Mouse (Mus musculus) embryonic facial prominence, embryonic 15.5 days (tissue): ENCODE measurements around the gene Btrc. TPM values are rescaled to one million over a fixed set of nuclear protein-coding genes. Genes with fewer than 3 reads are reported as not detected.

Experiments used
- ATAC-seq: fragments of 200-750 bp; cut with Nextera tagmentation; 2 replicates; pipeline ENCODE4 v1.8.0; 2017; ENCODE audit warnings: low read depth, moderate TSS enrichment; ENCODE audit not compliant: insufficient number of reproducible peaks, low FRiP score, low TSS enrichment
- H3K27ac ChIP-seq: fragments of 300-500 bp; sonication (generic); replicated peaks from 2 replicates; pipeline ENCODE4 v1.5.1; 2015; ENCODE audit warnings: mild to moderate bottlenecking, inconsistent platforms
- H3K27me3 ChIP-seq: fragments of 300-500 bp; sonication (generic); 2 replicates; pipeline ENCODE4 v1.6.1; 2015; ENCODE audit warnings: inconsistent platforms
- H3K36me3 ChIP-seq: fragments of 300-500 bp; sonication (generic); 2 replicates; pipeline ENCODE4 v1.6.1; 2015; ENCODE audit warnings: mild to moderate bottlenecking, inconsistent platforms
- H3K4me1 ChIP-seq: fragments of 300-500 bp; sonication (generic); 2 replicates; pipeline ENCODE4 v1.6.1; 2015; ENCODE audit warnings: inconsistent platforms
- H3K4me2 ChIP-seq: fragments of 300-500 bp; sonication (generic); replicated peaks from 2 replicates; pipeline ENCODE4 v1.6.1; 2015; ENCODE audit warnings: mild to moderate bottlenecking, inconsistent platforms
- H3K4me3 ChIP-seq: fragments of 300-500 bp; sonication (generic); replicated peaks from 2 replicates; pipeline ENCODE4 v1.5.1; 2015; ENCODE audit warnings: mild to moderate bottlenecking, inconsistent platforms
- H3K9ac ChIP-seq: fragments of 300-500 bp; sonication (generic); 2 replicates; pipeline ENCODE4 v1.6.1; 2015; ENCODE audit warnings: inconsistent platforms
- H3K9me3 ChIP-seq: fragments of 300-500 bp; sonication (generic); replicated peaks from 2 replicates; pipeline ENCODE4 v1.6.1; 2016; ENCODE audit warnings: inconsistent platforms
- WGBS: fragments of 180-500 bp; shearing (Covaris S2); methylation state at CpG from one replicate; pipeline ENCODE4 v1.1.7; 2015; 5-methylcytosine and 5-hydroxymethylcytosine counted together
- polyA plus RNA-seq: library from polyadenylated mRNA; unstranded; fragments of >200 nt; fragmentation: Nextera tagmentation; extraction: Ambion mirVana; gene quantifications from 2 replicates; pipeline ENCODE4 v1.2.1, GENCODE M21; 2015

Gene Btrc
- polyA plus RNA-seq, 1 experiment from 2014 or later, result 48.4 TPM

DNA sequence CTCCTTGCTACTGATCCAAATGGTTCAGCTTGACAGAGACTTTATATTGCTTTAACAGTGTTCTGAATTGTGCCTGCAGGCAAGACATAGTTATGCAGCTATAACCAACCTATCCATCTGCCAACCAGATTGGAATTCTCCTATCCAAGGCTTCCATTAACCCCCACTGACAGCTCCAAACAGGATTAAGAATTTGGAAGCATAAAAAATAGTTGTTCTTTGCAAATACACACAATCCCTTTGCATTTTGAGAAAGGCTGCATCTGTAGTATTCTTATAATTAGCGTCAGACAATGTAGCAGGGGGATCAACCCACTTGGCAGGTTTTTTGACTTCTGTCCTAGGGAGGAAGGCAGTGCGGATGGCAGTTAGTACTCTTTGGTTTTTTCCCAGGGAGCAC, 83.7 kb downstream of the Btrc start:
- Histone ChIP-seq H3K4me2 (no peak overlapping the region), H3K4me1 (peaks cover 11% of the 10 kb centered on the region), H3K9me3 (no peaks in the 10 kb centered on the region), H3K9ac (no peak overlapping the region), H3K27me3 (no peaks in the 10 kb centered on the region), H3K4me3 (no peak overlapping the region), H3K27ac (no peak overlapping the region), H3K36me3 (no peaks in the 10 kb centered on the region)
- 35% methylated on average over 2 of the region's 2 CpGs for WGBS
- ATAC-seq, result no peak

DNA sequence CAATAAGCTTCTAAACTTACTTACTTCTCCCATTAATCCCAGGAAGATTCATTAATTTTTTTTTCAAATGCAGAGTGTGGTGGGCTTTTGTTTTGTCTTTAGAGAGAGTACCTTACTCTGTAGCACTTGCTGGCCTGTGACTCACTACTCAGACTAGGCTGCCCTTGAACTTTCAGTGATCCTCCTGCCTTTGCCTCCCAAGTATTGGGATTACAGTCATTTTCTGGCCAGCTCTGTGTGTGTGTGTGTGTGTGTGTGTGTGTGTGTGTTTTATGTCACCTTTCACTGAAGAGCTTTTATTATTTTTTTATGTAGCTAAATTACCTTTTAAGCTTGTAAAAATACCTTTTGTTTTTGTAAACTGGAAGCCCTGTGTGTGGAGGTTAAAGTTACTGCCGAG, 84.4 kb downstream of the Btrc start:
- H3K36me3 ChIP-seq, result no peaks in the 10 kb centered on the region
- H3K9ac ChIP-seq, result no peak overlapping the region
- 86% methylated on average over 1 of the region's 1 CpGs for WGBS
- H3K27ac ChIP-seq, result no peak overlapping the region
- no peak for ATAC-seq
- no peaks in the 10 kb centered on the region for H3K27me3 ChIP-seq
- no peak overlapping the region for H3K4me3 ChIP-seq
- H3K4me1 ChIP-seq, result peaks cover 11% of the 10 kb centered on the region
- no peaks in the 10 kb centered on the region for H3K9me3 ChIP-seq
- H3K4me2 ChIP-seq, result no peak overlapping the region

GRCm38 (mm10) chr19:45454391-45454790, 90.9 kb downstream of the Btrc start:
- no peaks in the 10 kb centered on the region for H3K36me3 ChIP-seq
- WGBS, result 97% methylated on average over 3 of the region's 3 CpGs
- H3K27ac ChIP-seq, result no peak overlapping the region
- no peaks in the 10 kb centered on the region for H3K27me3 ChIP-seq
- H3K9me3 ChIP-seq, result no peaks in the 10 kb centered on the region
- H3K4me2 ChIP-seq, result no peak overlapping the region
- no peak for ATAC-seq
- no peak overlapping the region for H3K4me3 ChIP-seq
- no peak overlapping the region for H3K9ac ChIP-seq
- H3K4me1 ChIP-seq, result no peaks in the 10 kb centered on the region

GRCm38 (mm10) chr19:45456896-45457295, 93.4 kb downstream of the Btrc start:
- Histone ChIP-seq H3K4me3 (no peak overlapping the region), H3K9ac (no peak overlapping the region), H3K4me2 (no peak overlapping the region), H3K36me3 (no peaks in the 10 kb centered on the region), H3K27ac (no peak overlapping the region), H3K4me1 (no peaks in the 10 kb centered on the region), H3K27me3 (no peaks in the 10 kb centered on the region), H3K9me3 (no peaks in the 10 kb centered on the region)
- 82% methylated on average over 7 of the region's 7 CpGs for WGBS
- no peak for ATAC-seq

GRCm38 (mm10) chr19:45458702-45459101, 95.2 kb downstream of the Btrc start:
- no peaks in the 10 kb centered on the region for H3K4me1 ChIP-seq
- WGBS, result 55% methylated on average over 7 of the region's 7 CpGs
- no peak overlapping the region for H3K9ac ChIP-seq
- no peaks in the 10 kb centered on the region for H3K36me3 ChIP-seq
- H3K27me3 ChIP-seq, result no peaks in the 10 kb centered on the region
- no peak for ATAC-seq
- H3K4me3 ChIP-seq, result no peak overlapping the region
- no peak overlapping the region for H3K27ac ChIP-seq
- no peak overlapping the region for H3K4me2 ChIP-seq
- H3K9me3 ChIP-seq, result no peaks in the 10 kb centered on the region

DNA sequence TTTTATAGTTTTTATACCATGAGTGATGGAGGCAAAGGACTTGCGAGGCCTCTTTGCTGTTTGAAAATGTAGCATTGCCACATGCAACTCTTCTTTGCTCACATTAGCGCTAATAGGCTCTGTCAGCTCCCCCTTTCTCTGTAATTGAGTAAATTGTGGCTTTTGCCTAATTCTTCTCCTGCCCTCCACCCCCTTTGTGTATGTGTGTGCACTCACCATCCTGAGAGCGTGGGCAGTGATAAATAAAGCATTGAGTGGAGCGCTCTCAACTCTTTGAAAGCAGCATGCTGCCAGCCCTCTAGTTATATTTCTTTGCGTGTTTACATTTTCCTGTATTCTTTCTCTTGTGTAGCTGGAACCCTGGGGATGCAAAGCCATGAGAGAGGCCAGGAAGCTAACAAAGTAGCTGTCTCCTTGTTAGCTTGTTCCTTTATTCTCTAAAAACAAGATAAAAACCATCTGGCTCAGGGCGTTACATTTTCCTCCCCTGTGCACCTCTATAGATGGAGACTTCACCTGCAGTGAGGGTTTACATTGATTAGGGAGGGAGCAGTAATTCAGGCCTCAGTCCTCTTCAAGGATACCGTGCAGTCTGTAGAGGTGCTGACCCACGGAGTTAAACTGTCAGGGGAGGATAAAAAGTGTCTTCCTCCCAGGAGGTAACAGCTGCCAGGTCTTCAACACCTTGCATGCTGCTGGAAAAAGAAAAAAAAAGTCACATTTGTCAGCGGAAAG, 96.6 kb downstream of the Btrc start:
- Histone ChIP-seq H3K4me2 (no peak overlapping the region), H3K36me3 (no peaks in the 10 kb centered on the region), H3K27me3 (no peaks in the 10 kb centered on the region), H3K9me3 (no peaks in the 10 kb centered on the region), H3K9ac (no peak overlapping the region), H3K4me1 (no peaks in the 10 kb centered on the region), H3K27ac (no peak overlapping the region), H3K4me3 (no peak overlapping the region)
- WGBS, result 64% methylated on average over 9 of the region's 9 CpGs
- no peak for ATAC-seq

DNA sequence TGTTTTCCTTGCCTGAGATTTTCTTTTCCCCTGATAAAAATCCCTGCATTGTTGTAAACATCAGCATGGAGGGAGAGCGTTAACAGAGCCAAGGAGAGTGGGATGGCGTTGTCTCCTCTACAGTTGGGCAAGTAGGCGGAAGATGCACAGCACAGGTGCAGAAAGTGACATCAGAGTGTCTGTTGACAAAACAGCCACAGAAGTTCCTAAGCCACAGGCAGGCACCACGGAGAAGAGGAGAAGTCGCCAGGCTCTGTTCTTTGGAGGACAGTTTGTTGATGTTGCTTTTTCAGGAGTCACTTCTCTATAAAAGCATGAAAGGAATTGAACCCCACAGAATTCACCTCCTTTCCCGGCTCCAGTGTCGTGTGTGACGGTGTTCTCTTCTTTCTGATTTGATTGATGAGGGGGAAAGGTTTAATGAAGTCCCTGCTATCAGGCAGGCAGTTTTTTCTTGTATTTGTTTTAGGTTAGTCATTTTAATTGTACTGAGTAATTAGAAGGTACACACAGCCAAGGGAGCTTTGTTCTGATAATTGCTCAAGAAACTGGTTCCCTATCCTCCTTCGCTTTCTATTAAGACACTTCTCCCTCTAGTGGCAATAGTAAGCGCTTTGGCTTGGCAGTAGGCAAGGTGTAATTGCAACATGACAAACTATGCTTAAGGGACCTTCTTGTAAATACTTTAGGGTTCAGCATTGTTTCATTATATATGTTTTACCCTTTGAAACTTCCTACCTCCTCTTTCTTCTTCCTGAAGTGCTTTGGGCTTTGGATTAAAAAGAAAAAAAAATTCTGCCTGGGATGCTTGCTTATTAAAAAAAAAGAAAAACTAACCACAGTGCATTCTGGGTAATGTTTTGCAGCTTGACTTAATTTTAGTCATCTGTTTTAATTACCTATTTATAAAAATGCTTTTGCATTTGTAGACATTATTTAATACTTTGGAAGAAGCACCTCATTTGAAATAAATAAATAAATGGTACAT, 97.5 kb downstream of the Btrc start:
- Histone ChIP-seq H3K9me3 (no peaks in the 10 kb centered on the region), H3K36me3 (no peaks in the 10 kb centered on the region)
- WGBS, result 63% methylated on average over 10 of the region's 10 CpGs

GRCm38 (mm10) chr19:45469760-45470159, 106.2 kb downstream of the Btrc start:
- Histone ChIP-seq H3K4me2 (no peak overlapping the region), H3K36me3 (no peaks in the 10 kb centered on the region), H3K9me3 (no peaks in the 10 kb centered on the region), H3K4me3 (no peak overlapping the region), H3K4me1 (peaks cover 6% of the 10 kb centered on the region; the same call in 1 of the 2 replicates), H3K9ac (no peak overlapping the region), H3K27ac (no peak overlapping the region), H3K27me3 (no peaks in the 10 kb centered on the region)
- 97% methylated on average over 5 of the region's 5 CpGs for WGBS
- ATAC-seq, result no peak

More for the DNA sequence above, 97.5 kb downstream of the Btrc start:
- no peaks in the 10 kb centered on the region for H3K27me3 ChIP-seq
- no peaks in the 10 kb centered on the region for H3K4me1 ChIP-seq
- no peak overlapping the region for H3K4me2 ChIP-seq
- H3K9ac ChIP-seq, result no peak overlapping the region
- no peak overlapping the region for H3K4me3 ChIP-seq
- H3K27ac ChIP-seq, result no peak overlapping the region
- ATAC-seq, result no peak

DNA sequence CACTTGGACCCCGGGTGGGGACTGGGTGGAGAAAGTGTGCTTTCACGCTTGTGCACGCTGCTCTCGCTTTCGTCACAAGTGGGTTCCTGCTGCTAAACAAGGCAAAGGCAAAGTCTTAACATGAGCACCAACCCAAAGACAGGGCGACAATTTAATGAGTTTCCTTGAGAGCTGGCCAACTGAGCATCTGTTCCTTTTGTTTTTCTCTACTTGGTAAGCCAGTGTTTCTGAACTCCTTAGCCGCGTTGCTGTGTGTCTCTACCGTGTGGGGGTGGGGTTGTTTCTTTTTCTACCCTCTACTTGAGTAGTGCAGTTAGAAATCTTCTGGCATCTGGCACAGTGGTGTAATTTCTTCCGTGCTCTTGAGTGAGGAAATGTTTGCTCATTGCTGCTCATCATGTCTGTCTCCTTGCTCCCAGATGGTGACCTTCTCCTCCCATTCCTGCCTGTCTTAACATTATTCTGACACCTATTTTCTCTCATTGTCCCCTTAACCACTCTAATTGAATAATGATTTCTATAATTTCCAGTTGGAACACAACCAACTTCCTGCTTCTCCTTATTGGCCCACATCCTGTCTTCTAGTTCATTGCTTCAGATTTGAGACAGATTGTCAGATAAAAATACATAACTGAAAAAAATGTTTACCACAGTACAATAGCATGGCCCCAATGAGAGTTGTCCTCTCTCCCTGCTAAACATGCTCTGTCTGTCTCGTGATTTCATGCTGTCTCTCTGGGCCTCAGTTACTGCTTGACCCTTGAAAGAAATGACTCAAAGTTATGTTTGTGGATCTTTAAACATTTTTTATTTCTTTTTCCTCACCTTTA, 109.4 kb downstream of the Btrc start:
- WGBS, result 54% methylated on average over 11 of the region's 11 CpGs
- Histone ChIP-seq H3K4me3 (no peak overlapping the region), H3K9ac (no peak overlapping the region), H3K4me2 (no peak overlapping the region), H3K27ac (no peak overlapping the region), H3K4me1 (peaks cover 20% of the 10 kb centered on the region), H3K9me3 (no peaks in the 10 kb centered on the region), H3K27me3 (no peaks in the 10 kb centered on the region), H3K36me3 (no peaks in the 10 kb centered on the region)
- no peak for ATAC-seq

DNA sequence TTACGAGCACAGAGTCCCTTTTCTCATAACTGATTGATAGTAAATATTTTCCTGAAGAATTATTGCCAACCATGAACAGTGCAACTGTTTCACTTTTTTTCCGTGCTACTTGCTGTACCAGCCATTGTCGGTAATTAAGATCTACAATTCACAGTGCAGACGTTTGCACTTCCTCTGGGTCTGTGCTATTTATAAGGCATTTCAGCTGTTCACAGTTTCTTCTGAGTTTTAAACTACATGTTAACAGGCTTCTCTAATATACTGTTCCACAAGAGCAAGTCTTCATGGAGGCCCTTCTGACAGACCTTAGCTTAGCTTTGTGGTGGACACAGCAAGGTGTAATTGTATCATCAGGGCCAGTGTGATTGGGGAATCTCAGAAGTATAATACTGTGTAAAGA, 111.2 kb downstream of the Btrc start:
- Histone ChIP-seq H3K9me3 (no peaks in the 10 kb centered on the region), H3K27ac (no peak overlapping the region), H3K4me3 (no peak overlapping the region), H3K4me1 (peaks cover 20% of the 10 kb centered on the region), H3K4me2 (no peak overlapping the region), H3K27me3 (no peaks in the 10 kb centered on the region), H3K9ac (no peak overlapping the region), H3K36me3 (no peaks in the 10 kb centered on the region)
- no peak for ATAC-seq
- 54% methylated on average over 4 of the region's 4 CpGs for WGBS
